Mouse (Mus musculus) heart, embryonic 10.5 days (tissue): ENCODE results near the gene Bend5. TPM values are rescaled to one million over a fixed set of nuclear protein-coding genes. Genes with fewer than 3 reads are reported as not detected.
A peak's percentile ranks its signal among the peaks of the same experiment; 100 is the strongest.

Source experiments
- DNase-seq: peaks from one replicate; pipeline ENCODE4 v3.0.0-alpha.2; 2017; ENCODE audit warnings: low spot score
- H3K27ac ChIP-seq: fragments of 300-500 bp; sonication (generic); 2 replicates; pipeline ENCODE4 v1.5.1; 2016; ENCODE audit warnings: mild to moderate bottlenecking
- H3K27me3 ChIP-seq: fragments of 300-500 bp; sonication (generic); 2 replicates; pipeline ENCODE4 v1.6.1; 2016; ENCODE audit warnings: mild to moderate bottlenecking; ENCODE audit not compliant: poor library complexity, insufficient read depth, severe bottlenecking
- H3K36me3 ChIP-seq: fragments of 300-500 bp; sonication (generic); 2 replicates; pipeline ENCODE4 v1.6.1; 2016; ENCODE audit warnings: mild to moderate bottlenecking, moderate library complexity
- H3K4me1 ChIP-seq: fragments of 300-500 bp; sonication (generic); 2 replicates; pipeline ENCODE4 v1.6.1; 2016; ENCODE audit warnings: mild to moderate bottlenecking
- H3K4me3 ChIP-seq: fragments of 300-500 bp; sonication (generic); 2 replicates; pipeline ENCODE4 v1.5.1; 2016; ENCODE audit warnings: mild to moderate bottlenecking, moderate library complexity
- H3K9me3 ChIP-seq: fragments of 300-500 bp; sonication (generic); 2 replicates; pipeline ENCODE4 v1.6.1; 2016; ENCODE audit warnings: mild to moderate bottlenecking, moderate library complexity
- WGBS: fragments of 180-500 bp; shearing (Covaris S2); methylation state at CpG from one replicate; pipeline ENCODE4 v1.1.7; 2016; 5-methylcytosine and 5-hydroxymethylcytosine counted together
- polyA plus RNA-seq: library from polyadenylated mRNA; unstranded; fragments of >200 nt; fragmentation: Nextera tagmentation; extraction: Ambion mirVana; gene quantifications from 2 replicates; pipeline ENCODE4 v1.2.1, GENCODE M21; 2016

Bend5 gene
- polyA plus RNA-seq, 1 experiment from 2014 or later, result 15.6 TPM

GRCm38 (mm10) chr4:111443906-111444615 is 29.3 kb downstream of the Bend5 start:
- Histone ChIP-seq H3K9me3 (no peaks in the 10 kb centered on the region), H3K4me1 (0 out of 2 replicates have a peak, but pooled peaks cover 3% of the 10 kb centered on the region), H3K27ac (0 out of 2 replicates have a peak overlapping the region, but pooled peaks have one; percentile 42), H3K27me3 (no peaks in the 10 kb centered on the region), H3K4me3 (no peak overlapping the region), H3K36me3 (0 out of 2 replicates have a peak, but pooled peaks cover 3% of the 10 kb centered on the region)
- WGBS, result 85% methylated on average over 10 of the region's 10 CpGs
- no peak for DNase-seq

- 78% methylated on average over 1 of the region's 1 CpGs for WGBS
- Histone ChIP-seq H3K9me3 (no peaks in the 10 kb centered on the region), H3K27me3 (no peaks in the 10 kb centered on the region), H3K27ac (no peak overlapping the region), H3K36me3 (0 out of 2 replicates have a peak, but pooled peaks cover 3% of the 10 kb centered on the region), H3K4me3 (no peak overlapping the region), H3K4me1 (0 out of 2 replicates have a peak, but pooled peaks cover 6% of the 10 kb centered on the region)
- no peak for DNase-seq
These were observed 29.9 kb downstream of the Bend5 start for GRCm38 (mm10) chr4:111444616-111445160.

- H3K9me3 ChIP-seq, result no peaks in the 10 kb centered on the region
- no peak overlapping the region for H3K4me3 ChIP-seq
- 80% methylated on average over 3 of the region's 3 CpGs for WGBS
- peaks cover 19% of the 10 kb centered on the region for H3K4me1 ChIP-seq
- H3K27ac ChIP-seq, result no peak overlapping the region
- DNase-seq, result no peak
- 0 out of 2 replicates have a peak, but pooled peaks cover 3% of the 10 kb centered on the region for H3K36me3 ChIP-seq
- H3K27me3 ChIP-seq, result no peaks in the 10 kb centered on the region
These were observed 33.1 kb downstream of the Bend5 start for GRCm38 (mm10) chr4:111447918-111448317.

- no peak for DNase-seq
- Histone ChIP-seq H3K27ac (no peak overlapping the region), H3K36me3 (0 out of 2 replicates have a peak, but pooled peaks cover 3% of the 10 kb centered on the region), H3K4me1 (peaks cover 19% of the 10 kb centered on the region), H3K9me3 (no peaks in the 10 kb centered on the region), H3K27me3 (no peaks in the 10 kb centered on the region), H3K4me3 (no peak overlapping the region)
- WGBS, result 89% methylated on average over 4 of the region's 4 CpGs
These were observed 33.8 kb downstream of the Bend5 start for GRCm38 (mm10) chr4:111448586-111448985.

- Histone ChIP-seq H3K4me3 (no peak overlapping the region), H3K27me3 (no peaks in the 10 kb centered on the region), H3K4me1 (peaks cover 16% of the 10 kb centered on the region), H3K36me3 (peaks cover 13% of the 10 kb centered on the region), H3K9me3 (no peaks in the 10 kb centered on the region), H3K27ac (no peak overlapping the region)
- WGBS, result 54% methylated on average over 7 of the region's 7 CpGs
- DNase-seq, result no peak
These were observed 34.8 kb downstream of the Bend5 start for GRCm38 (mm10) chr4:111449442-111450199.

GRCm38 (mm10) chr4:111451283-111451918 is 36.6 kb downstream of the Bend5 start:
- peaks cover 28% of the 10 kb centered on the region for H3K36me3 ChIP-seq
- no peak for DNase-seq
- H3K9me3 ChIP-seq, result no peaks in the 10 kb centered on the region
- peaks cover 28% of the 10 kb centered on the region for H3K4me1 ChIP-seq
- 41% methylated on average over 7 of the region's 7 CpGs for WGBS
- no peak overlapping the region for H3K4me3 ChIP-seq
- H3K27ac ChIP-seq, result no peak overlapping the region
- no peaks in the 10 kb centered on the region for H3K27me3 ChIP-seq

GRCm38 (mm10) chr4:111452192-111452591 is 37.4 kb downstream of the Bend5 start:
- Histone ChIP-seq H3K4me1 (peaks cover 30% of the 10 kb centered on the region), H3K9me3 (no peaks in the 10 kb centered on the region), H3K27ac (no peak overlapping the region), H3K4me3 (no peak overlapping the region), H3K36me3 (peaks cover 26% of the 10 kb centered on the region), H3K27me3 (no peaks in the 10 kb centered on the region)
- DNase-seq, result no peak
- 77% methylated on average over 5 of the region's 5 CpGs for WGBS

- DNase-seq, result no peak
- Histone ChIP-seq H3K4me3 (no peak overlapping the region), H3K9me3 (no peaks in the 10 kb centered on the region), H3K27me3 (no peaks in the 10 kb centered on the region), H3K4me1 (peaks cover 37% of the 10 kb centered on the region), H3K36me3 (peaks cover 26% of the 10 kb centered on the region), H3K27ac (no peak overlapping the region)
- 82% methylated on average over 3 of the region's 3 CpGs for WGBS
These were observed 38.5 kb downstream of the Bend5 start for GRCm38 (mm10) chr4:111453275-111453674.

GRCm38 (mm10) chr4:111455621-111456020 is 40.8 kb downstream of the Bend5 start:
- no peak for DNase-seq
- 88% methylated on average over 5 of the region's 5 CpGs for WGBS
- H3K4me1 ChIP-seq, result peaks cover 34% of the 10 kb centered on the region
- no peaks in the 10 kb centered on the region for H3K9me3 ChIP-seq
- no peaks in the 10 kb centered on the region for H3K27me3 ChIP-seq
- H3K36me3 ChIP-seq, result peaks cover 36% of the 10 kb centered on the region
- no peak overlapping the region for H3K4me3 ChIP-seq
- no peak overlapping the region; the same call in 1 of the 2 replicates for H3K27ac ChIP-seq

- DNase-seq, result no peak
- Histone ChIP-seq H3K27me3 (no peaks in the 10 kb centered on the region), H3K36me3 (peaks cover 36% of the 10 kb centered on the region), H3K27ac (no peak overlapping the region), H3K4me3 (no peak overlapping the region), H3K9me3 (no peaks in the 10 kb centered on the region), H3K4me1 (peaks cover 21% of the 10 kb centered on the region)
- WGBS, result 65% methylated on average over 5 of the region's 5 CpGs
These were observed 42.8 kb downstream of the Bend5 start for GRCm38 (mm10) chr4:111457568-111457967.

- no peak for DNase-seq
- Histone ChIP-seq H3K27me3 (no peaks in the 10 kb centered on the region), H3K36me3 (no peaks in the 10 kb centered on the region), H3K9me3 (no peaks in the 10 kb centered on the region), H3K4me3 (no peak overlapping the region), H3K4me1 (no peaks in the 10 kb centered on the region), H3K27ac (no peak overlapping the region)
- WGBS, result 85% methylated on average over 2 of the region's 2 CpGs
These were observed 52.5 kb downstream of the Bend5 start for GRCm38 (mm10) chr4:111467293-111467773.

- Histone ChIP-seq H3K4me1 (no peaks in the 10 kb centered on the region), H3K9me3 (no peaks in the 10 kb centered on the region), H3K27me3 (no peaks in the 10 kb centered on the region), H3K4me3 (no peak overlapping the region), H3K36me3 (no peaks in the 10 kb centered on the region), H3K27ac (no peak overlapping the region)
- 81% methylated on average over 4 of the region's 4 CpGs for WGBS
- DNase-seq, result no peak
These were observed 53.0 kb downstream of the Bend5 start for GRCm38 (mm10) chr4:111467796-111468195.
